Mouse (Mus musculus) CD4-positive helper T cell, adult 2 months (primary cell): ENCODE results near the gene Dapk2.
"Not testable (repeated sequence)": the region's sequence is repeated elsewhere in the genome, so short reads cannot be mapped to it uniquely, and the experiment has no call there.

Source experiments
- DNase-seq: peaks from one replicate; pipeline ENCODE4 v3.0.0-alpha.2; 2012; ENCODE audit warnings: low read depth, missing footprints, low spot score

Dapk2 gene

GRCm38 (mm10) chr9:66274657-66275056 lies 116.6 kb downstream of the Dapk2 start:
- no peak for DNase-seq

GRCm38 (mm10) chr9:66275267-66275991 lies 117.4 kb downstream of the Dapk2 start:
- no peak for DNase-seq

GRCm38 (mm10) chr9:66276062-66276461 lies 118.0 kb downstream of the Dapk2 start:
- no peak for DNase-seq

- no peak for DNase-seq
Observed at GRCm38 (mm10) chr9:66276697-66277385, 118.8 kb downstream of the Dapk2 start.

GRCm38 (mm10) chr9:66279647-66280046 lies 121.6 kb downstream of the Dapk2 start:
- DNase-seq = no peak

GRCm38 (mm10) chr9:66280496-66280895 lies 122.5 kb downstream of the Dapk2 start:
- peak; percentile 84 for DNase-seq

- peak; percentile 87 for DNase-seq
Observed at GRCm38 (mm10) chr9:66281501-66281951, 123.5 kb downstream of the Dapk2 start.

GRCm38 (mm10) chr9:66282582-66282981 lies 124.6 kb downstream of the Dapk2 start:
- DNase-seq = no peak

GRCm38 (mm10) chr9:66283565-66284203 lies 125.7 kb downstream of the Dapk2 start:
- DNase-seq = peak; percentile 78

- not testable (repeated sequence) for DNase-seq
Observed at GRCm38 (mm10) chr9:66285241-66285640, 127.2 kb downstream of the Dapk2 start.

GRCm38 (mm10) chr9:66285901-66286300 lies 127.9 kb downstream of the Dapk2 start:
- no peak for DNase-seq

GRCm38 (mm10) chr9:66290727-66291126 lies 132.7 kb downstream of the Dapk2 start:
- no peak for DNase-seq

- DNase-seq = no peak
Observed at GRCm38 (mm10) chr9:66293319-66293718, 135.3 kb downstream of the Dapk2 start.

GRCm38 (mm10) chr9:66294227-66294626 lies 136.2 kb downstream of the Dapk2 start:
- DNase-seq = no peak

GRCm38 (mm10) chr9:66294980-66295410 lies 137.0 kb downstream of the Dapk2 start:
- peak; percentile 41 for DNase-seq

- DNase-seq = no peak
Observed at GRCm38 (mm10) chr9:66295577-66296120, 137.6 kb downstream of the Dapk2 start.

GRCm38 (mm10) chr9:66298783-66299182 lies 140.8 kb downstream of the Dapk2 start:
- no peak for DNase-seq

GRCm38 (mm10) chr9:66300448-66301027 lies 142.5 kb downstream of the Dapk2 start:
- DNase-seq = no peak

- DNase-seq = no peak
Observed at GRCm38 (mm10) chr9:66304320-66305090, 146.5 kb downstream of the Dapk2 start.

- peak; percentile 76 for DNase-seq
Observed at GRCm38 (mm10) chr9:66305121-66306112, 147.4 kb downstream of the Dapk2 start.
